Mouse (Mus musculus): Measurements from ENCODE around the gene Gm37240.

DNA sequence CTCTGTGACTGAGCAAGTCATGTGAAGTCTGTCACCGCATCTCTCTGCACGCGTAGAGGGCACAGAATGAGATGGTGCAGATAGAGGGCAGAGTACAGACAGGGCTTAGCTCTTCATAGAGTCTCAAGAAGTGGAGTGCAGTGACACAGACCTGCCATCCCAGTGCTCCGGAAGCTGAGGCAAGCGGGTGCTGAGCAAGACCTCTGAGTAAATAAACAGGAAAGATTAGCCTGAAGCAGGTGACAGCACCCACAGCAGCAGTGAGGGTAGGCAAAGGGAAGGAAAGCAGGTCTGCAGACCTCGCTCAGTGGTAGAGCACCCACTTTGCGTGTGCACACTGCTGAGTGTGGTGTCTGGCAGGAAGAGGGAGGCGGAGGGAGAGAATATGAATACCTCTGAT, 1205.6 kb downstream of the Gm37240 start:
- TF ChIP-seq CTCF (IDR thresholded peaks at IDR 0.05; ENCODE audit: borderline replicate concordance, extremely low read depth, insufficient read depth, insufficient read length) = no peak
- TF ChIP-seq POLR2A (IDR thresholded peaks at IDR 0.05; ENCODE audit: borderline replicate concordance, extremely low read depth, insufficient read depth, insufficient read length, poor library complexity, severe bottlenecking) = no peak
